Mouse (Mus musculus) right cerebral cortex, adult 18-20 months (tissue): Measurements from ENCODE around the gene Tedc1.

Experiments
- DNase-seq: peaks from one replicate; pipeline ENCODE4 v3.0.0; 2022; ENCODE audit warnings: mixed read lengths

Gene Tedc1

DNA sequence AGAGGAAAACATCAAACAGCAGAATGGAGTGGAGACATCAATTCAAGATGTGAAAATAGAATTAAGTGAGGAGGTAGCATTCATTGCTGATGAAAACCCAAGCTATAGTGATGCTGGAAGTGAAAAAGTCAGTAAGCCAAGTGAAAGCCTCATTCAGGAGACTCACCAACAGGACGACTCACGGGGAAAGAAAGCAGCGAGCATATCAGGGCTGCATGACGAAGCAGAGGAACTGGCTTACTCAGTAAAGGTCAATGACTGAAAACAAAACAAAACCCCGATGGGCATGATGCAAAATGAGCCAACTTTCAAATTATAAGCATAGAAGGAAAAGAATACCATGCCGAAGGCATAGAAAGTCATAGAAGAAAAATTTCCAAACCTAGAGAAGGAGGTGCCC lies 51.5 kb downstream of the Tedc1 start:
- no peak for DNase-seq

DNA sequence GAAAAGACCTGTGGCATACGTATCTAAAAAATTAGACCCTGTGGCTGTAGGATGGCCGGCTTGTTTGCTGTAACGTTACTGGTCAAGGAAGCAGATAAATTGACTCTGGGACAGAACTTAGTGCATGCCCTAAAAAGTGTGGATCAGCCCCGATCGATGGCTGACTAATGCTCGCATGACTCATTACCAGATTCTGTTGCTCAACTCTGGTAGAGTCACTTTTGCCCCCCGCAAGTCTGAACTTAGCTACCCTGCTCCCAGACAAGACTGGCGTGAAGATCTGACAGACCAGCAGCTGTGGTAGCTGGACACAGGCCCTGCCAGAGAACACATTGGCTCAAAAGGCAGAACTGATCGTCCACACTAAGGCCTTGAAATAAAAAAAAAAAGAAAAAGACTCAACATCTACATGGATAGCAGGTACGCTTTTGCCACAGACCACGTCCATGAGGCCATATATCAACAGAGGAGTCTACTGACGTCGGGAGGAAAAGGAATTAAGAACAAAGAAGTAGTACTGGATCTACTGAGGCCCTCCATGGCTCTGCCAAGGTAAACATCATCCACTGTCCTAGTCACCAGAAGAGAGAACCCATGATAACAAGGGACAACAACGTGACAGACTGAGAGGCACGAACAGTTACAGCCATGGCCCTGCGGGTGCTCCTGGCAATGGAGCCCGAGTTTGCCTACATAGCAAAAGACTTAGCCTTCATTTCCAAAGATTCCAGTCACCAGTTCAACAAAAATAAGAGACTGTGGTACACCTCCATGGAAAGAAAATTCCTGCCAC lies 54.6 kb downstream of the Tedc1 start:
- DNase-seq, result no peak

DNA sequence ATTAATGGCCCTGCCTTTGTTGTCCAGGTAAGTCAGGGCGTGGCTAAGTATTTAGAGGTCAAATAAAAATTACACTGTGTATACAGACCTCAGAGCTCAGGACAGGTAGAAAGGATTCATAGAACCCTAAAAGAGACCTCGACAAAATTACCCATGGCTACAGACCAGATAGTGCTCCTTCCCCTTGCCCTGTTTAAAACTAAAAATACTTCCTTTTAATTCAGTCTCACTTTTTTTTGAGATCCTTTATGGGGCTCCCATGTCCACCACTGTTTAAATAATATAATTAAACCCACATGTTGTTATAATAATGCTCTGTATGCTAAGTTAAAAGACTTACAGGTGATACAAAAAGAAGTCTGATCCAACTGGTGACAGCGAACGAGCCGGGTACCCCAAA lies 55.6 kb downstream of the Tedc1 start:
- no peak for DNase-seq

DNA sequence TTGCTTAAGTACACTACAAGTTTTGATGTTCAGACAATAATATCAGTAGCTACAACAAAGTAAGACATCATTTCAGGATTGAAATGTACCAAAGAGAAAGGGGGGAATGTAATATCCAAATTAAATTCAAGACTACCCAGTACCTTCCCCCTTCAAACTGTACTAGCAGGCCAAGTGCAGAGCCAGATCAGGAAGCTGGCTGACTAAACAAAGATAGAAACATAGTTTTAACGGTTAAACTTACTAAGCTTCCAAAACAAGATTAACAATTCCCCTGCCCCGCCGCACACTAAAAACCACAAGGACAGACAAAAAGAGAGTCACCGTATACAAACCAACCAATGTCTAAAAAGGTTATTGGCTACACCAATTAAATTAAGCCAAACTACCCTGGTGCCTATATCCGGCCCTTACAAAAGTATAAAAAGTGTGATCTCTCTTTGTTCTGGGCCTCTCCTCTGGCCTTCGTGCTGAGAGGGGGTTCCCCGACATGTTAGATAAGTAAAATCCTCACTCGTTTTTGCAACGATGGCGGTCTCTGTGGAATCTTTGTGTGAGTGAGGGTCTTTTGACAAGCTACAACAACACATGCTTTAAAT lies 56.2 kb downstream of the Tedc1 start:
- DNase-seq, result no peak

DNA sequence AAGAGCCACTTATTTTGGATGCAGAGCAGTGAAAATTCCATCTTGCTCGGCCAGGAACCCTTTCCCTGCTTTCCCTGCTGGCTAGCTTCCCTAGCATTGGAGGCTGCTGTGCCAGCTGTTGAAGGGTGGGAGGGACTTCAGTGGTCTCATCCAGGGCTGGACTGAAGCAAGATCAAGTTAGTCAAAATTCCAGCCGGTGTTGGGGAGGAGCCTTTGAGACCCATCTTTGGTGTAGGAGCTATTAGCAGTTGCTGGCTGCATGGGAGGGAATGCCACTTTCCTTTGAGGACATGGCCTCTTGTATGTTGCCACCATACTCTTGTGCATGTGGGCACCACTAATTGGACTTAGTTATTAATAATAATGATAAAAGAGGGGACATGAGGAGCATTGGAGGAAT lies 57.0 kb downstream of the Tedc1 start:
- no peak for DNase-seq

DNA sequence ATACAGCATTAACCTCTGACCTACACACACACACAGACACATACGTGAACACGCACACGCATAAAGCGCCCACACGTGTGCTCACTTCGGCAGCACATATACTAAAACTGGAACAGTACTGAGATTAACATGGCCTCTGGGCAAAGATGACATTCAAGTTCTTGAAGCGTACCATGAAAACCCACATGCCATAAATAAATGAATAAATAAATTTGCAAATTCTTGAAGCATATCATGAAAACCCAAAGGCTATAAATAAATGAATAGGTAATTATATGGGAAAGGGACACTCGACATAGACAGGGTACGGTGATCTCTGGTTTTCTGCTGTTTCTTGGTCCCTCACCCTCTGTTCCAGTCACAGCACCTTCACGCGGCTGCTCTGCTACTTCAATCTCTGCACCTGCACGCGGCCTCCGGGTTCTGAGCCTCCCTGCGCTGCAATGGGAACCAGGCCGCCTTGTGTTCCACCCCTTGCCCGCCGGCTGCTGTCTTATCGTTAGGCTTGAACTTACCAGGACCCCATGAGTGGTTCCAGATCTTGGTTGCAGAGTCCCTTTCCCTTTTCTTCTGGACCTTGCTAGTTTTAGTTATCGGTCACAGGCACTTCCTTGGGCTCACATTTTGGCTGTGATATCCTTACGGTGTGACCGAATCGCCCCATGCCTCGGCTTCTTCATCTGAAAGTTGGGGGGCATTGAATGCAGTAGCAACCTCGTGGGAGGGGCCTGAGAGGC lies 58.0 kb downstream of the Tedc1 start:
- DNase-seq, result no peak

DNA sequence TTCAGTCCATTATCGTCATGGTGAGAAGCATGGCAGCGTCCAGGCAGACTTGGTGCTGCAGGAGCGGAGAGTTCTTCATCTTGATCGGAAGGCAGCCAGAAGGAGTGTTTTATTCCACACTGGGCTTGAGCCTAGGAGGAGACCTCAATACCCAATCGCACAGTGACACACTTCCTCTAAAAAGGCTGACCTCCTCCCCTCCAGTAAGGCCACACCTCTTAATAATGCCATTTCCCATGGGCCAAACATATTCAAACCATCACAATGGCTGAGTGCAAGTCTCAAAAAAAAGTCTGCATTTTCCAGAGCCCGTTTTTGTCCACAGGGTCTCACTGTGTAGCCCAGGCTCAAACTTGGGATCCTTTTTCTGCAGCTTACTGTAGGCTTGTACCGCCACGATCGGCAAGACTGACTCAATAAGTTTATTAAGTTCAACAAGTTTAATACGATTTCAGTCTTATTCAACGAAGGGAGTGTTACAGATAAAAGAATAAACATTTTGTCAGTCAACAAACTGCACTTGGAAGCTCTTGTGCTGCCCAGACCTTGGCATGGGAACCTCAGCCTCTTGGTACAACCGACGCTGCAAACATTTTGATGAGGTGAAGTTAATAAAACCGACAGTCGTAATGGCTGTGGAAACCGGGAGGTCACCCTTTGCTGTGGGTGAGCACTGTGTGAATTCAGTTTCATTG lies 58.9 kb downstream of the Tedc1 start:
- DNase-seq, result no peak
